8 mouse cellular contexts compared by ENCODE assay signal in genomic region chr10:81174617-81175344, GRCm38 (mm10). TPM values are rescaled to one million over a fixed set of nuclear protein-coding genes. Genes with fewer than 3 reads are reported as not detected.
DNase-seq lines count a peak whose midpoint lies in the region; ATAC-seq lines count a peak whose summit lies in the region.

No protein-coding gene starts in this region.

- H3K27me3 ChIP-seq in hindbrain, embryonic 15.5 days: no peaks in the 10 kb centered on the region

- H3K9ac ChIP-seq in hindbrain, embryonic 15.5 days: peak overlapping the region; percentile 35

- DNase-seq in adipocyte (ENCODE audit: low spot score): peak; percentile 92
- peak; percentile 82 to 95 for DNase-seq in cerebellum, postnatal 4 days (ENCODE audit: low spot score in 2 of 2)
- peak; percentile 86 to 91 for DNase-seq in frontal cortex, postnatal 36 days (ENCODE audit: low spot score in 2 of 2)
- DNase-seq in left cerebral cortex, adult 11 months (ENCODE audit: low spot score): peak; percentile 82
- peak; percentile 90 to 94 for DNase-seq in lung, postnatal 4 days
- peak; percentile 92 for DNase-seq in retina, postnatal 1 day
- DNase-seq in thymus, postnatal 36 days: peak; percentile 91 to 94

- 2% methylated on average over 29 of the region's 29 CpGs for WGBS in hindbrain, embryonic 15.5 days

- peak overlapping the region; percentile 34 for H3K4me3 ChIP-seq in hindbrain, embryonic 15.5 days

- peak; percentile 71 for ATAC-seq in hindbrain, embryonic 15.5 days (ENCODE audit: low FRiP score, low read depth)

- H3K4me2 ChIP-seq in hindbrain, embryonic 15.5 days: peak overlapping the region; percentile 83

- peak overlapping the region; percentile 90 for H3K27ac ChIP-seq in hindbrain, embryonic 15.5 days (replicated peaks)

- peaks cover 63% of the 10 kb centered on the region for H3K4me1 ChIP-seq in hindbrain, embryonic 15.5 days (replicated peaks)

- peaks cover 23% of the 10 kb centered on the region for H3K36me3 ChIP-seq in hindbrain, embryonic 15.5 days

- no peaks in the 10 kb centered on the region for H3K9me3 ChIP-seq in hindbrain, embryonic 15.5 days

RNA-seq across cellular contexts. Expression of gene Eef2, which starts 1.6 kb away (rescaled TPM):
- 532 and 536 TPM in 2 replicates for polyA plus RNA-seq in hindbrain, embryonic 15.5 days (2015; fragmentation: Nextera tagmentation; extraction: Ambion mirVana)

RNA-seq across cellular contexts. Expression of gene Pias4, which starts 7.1 kb away (rescaled TPM):
- 52.2 and 61.2 TPM in 2 replicates for polyA plus RNA-seq in hindbrain, embryonic 15.5 days (2015; fragmentation: Nextera tagmentation; extraction: Ambion mirVana)

RNA-seq across cellular contexts. Expression of gene Dapk3, which starts 8.0 kb away (rescaled TPM):
- 69.7 and 70.1 TPM in 2 replicates for polyA plus RNA-seq in hindbrain, embryonic 15.5 days (2015; fragmentation: Nextera tagmentation; extraction: Ambion mirVana)

RNA-seq across cellular contexts. Expression of gene 4930442H23Rik, which starts 8.9 kb away (rescaled TPM):
- 0.13 and 0.31 TPM in 2 replicates for polyA plus RNA-seq in hindbrain, embryonic 15.5 days (2015; fragmentation: Nextera tagmentation; extraction: Ambion mirVana)

RNA-seq across cellular contexts. Expression of gene Nmrk2, which starts 27.1 kb away (rescaled TPM):
- 0.10 TPM in 1 of 2 replicates, not detected in the other for polyA plus RNA-seq in hindbrain, embryonic 15.5 days (2015; fragmentation: Nextera tagmentation; extraction: Ambion mirVana)

Comparison
In these comparisons a context has a peak if more than half of its experiments do, and no peak if none do; other contexts are left out.
1. Peak in every context shown above with its lines: DNase-seq, ATAC-seq, H3K4me3 ChIP-seq and H3K27ac ChIP-seq.